Mouse (Mus musculus) erythroblast, embryonic 14.5 days (primary cell): ENCODE results near the gene Lbx2.

Experiments
- GATA1 ChIP-seq: IDR thresholded peaks from 2 replicates; pipeline ENCODE4 v1.6.1; 2012; ENCODE audit warnings: low read length, inconsistent platforms, mixed read lengths
- TAL1 ChIP-seq: IDR thresholded peaks from 3 replicates; pipeline ENCODE4 v1.6.1; 2012; ENCODE audit warnings: low read length, inconsistent platforms, mixed read lengths

- TF ChIP-seq GATA1 (no peak), TAL1 (no peak)
Measured at GRCm38 (mm10) chr6:83040601-83041000, 45.6 kb upstream of the Lbx2 start.
